Mouse (Mus musculus) retina, postnatal 7 days (tissue): ENCODE data around the gene Prkch.

ENCODE experiments used
- DNase-seq: peaks from one replicate; pipeline ENCODE4 v3.0.0-alpha.2; 2012; ENCODE audit warnings: low read depth, low spot score

Prkch gene

DNA sequence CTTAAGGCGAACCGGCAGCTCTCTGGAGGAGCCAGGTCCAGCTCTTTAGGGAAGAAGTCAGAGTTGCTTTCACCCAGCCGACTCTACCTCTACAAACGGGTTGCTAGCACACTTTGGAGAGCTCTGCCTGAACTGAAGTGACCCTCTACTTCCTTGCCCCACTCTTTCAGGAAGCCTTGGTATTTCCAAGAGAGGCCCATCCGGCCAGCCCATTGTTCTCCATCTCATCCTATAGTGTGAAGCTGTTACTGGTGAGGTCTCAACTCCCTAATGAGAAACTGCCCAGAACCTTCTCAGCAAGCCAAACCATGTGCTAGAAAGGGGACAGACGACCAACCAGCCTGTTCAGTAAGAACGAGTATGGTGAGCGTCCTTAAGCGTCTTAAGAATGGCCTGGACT lies 1.3 kb upstream of the Prkch start:
- DNase-seq, result no peak

DNA sequence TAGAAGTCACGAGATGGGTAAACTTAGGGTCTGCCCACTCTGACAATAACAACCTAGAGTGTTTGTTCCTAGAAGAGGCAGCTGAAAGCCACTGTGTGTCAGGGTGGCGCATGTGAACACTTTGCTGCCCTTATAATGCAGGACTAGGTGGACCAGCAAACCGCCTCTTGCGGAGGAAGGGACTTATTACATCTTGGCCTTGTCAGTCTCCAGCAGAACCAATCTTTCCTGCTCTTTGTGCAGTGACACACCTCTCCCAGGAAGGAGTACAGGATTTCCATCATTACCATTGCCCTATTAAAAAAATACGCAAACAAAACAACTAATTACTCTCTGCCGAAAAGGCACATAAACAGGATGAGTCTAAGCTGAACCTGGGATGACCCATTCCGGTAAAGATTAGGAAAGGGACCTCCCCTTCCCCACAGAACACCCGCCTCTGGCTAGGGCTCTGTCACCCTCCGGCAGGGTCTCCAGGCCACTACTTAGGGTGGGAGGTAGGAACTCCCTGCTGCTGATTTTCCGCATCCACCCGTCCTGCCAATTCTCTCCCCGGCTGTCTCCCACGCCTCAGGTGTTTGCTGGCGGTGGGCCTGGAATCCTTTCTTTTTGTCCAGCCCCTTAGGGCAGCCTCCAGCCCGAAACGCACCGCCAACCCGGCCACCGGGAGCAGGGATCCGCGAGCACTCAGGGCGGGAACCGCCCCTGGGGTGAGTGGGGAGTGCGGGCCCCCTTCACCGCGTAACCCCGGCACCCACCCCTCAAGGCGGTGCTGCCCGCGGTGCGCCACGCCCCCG lies 585 bp upstream of the Prkch start:
- DNase-seq, result no peak

DNA sequence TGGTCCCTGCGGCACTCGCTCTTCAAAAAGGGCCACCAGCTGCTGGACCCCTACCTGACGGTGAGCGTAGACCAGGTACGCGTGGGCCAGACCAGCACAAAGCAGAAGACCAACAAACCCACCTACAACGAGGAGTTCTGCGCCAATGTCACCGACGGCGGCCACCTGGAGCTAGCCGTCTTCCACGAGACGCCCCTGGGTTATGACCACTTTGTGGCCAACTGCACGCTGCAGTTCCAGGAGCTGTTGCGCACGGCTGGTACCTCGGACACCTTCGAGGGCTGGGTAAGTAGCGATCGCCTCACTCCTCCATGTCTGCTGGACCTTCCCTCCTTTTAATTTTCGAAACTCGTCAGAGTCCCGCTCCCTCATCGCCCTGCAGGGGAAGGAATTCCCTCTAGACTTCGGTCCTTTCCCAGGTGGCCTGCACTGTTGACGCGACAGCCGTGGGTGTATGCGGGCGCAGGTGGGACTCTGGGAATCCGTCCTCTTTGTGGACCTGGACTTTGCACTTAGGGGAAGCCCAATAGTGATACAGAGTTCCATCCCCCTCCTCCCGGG lies 725 bp downstream of the Prkch start:
- no peak for DNase-seq

DNA sequence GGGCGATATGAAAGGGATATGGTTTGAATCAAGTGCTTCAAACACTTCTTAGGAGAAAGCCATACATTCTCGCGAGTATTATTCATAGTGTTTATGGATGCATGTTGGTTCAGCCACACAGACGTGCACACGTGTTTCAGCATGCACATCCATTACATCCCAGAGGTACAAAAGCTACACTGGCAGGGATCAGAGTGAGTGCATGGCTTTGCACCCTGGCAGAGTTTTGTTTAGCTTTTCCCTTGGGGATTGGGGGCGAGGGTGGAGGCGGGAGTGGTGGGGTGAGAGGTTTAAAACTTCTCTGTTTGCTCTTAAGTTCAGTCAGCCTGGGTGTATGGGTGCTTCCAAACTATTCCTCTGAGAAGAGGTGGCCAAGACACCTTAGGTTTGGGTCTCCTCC lies 1.3 kb downstream of the Prkch start:
- DNase-seq, result no peak

DNA sequence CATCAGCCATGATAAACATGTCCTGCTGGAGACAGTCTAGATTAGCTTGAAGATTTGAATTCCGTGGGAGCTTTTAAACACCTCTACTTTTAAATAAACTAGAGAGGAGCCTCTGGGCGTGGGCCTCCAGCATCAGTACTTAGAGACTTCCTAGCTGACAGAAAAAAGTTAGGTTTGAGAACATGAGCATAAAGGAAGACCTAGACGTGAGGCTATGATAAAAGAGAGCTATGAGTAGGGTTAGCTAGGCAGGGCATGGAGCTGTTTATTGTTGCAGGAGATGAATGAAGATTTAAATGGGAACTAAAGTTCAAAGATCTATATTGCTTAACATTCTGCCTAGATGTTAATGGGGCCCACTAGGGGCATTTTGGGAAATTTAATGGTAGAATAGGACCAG lies 2.7 kb downstream of the Prkch start:
- DNase-seq, result no peak

DNA sequence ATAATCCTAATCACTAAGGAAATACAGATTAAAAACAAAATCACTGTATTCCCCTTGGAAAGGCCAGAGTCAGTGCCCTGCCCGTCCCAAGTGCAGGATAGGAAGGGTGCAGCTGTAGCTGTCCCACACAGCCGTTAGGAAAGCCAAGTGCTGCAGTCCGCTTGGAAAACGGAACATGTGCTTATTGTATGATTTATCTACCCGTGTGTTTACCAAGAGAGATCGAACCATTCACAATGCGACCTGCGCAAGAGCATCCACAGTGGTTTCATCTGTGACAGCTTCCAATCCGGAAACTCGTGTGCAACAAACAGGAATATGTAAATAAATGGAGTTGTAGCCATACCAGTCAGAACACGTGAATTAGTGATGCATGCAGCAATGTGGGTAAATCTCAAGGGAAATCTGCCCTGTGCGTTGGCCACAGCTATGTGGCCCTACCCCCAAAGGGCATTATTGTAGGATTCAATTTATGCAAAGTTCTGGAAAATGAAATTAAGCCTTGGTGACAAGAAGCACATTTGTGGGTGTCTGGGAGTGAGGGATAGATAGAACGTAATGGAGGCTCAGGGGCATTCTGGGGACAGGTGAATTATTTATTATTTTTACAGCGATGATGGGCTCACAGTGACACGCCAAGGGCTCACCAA lies 6.2 kb downstream of the Prkch start:
- DNase-seq, result no peak

DNA sequence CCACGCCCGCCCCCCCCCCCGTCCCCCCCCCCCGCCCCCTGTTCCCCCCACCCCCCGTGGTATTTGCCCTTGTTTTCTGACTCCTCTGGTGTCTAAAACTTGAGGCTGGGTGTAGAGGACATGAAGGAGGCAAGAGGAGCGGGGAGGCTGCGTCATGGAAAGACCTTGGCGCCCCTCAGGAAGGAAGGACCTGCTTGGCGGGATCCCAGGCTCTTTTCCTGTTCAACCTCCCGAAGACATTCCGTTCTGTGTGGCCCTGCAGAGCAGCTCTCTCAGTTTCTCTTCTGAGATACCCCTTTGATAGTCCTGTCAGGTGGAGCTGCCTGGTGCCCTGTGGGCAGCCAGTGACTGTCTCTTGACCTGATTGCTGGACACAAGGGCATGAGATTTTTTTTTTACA lies 7.0 kb downstream of the Prkch start:
- no peak for DNase-seq

DNA sequence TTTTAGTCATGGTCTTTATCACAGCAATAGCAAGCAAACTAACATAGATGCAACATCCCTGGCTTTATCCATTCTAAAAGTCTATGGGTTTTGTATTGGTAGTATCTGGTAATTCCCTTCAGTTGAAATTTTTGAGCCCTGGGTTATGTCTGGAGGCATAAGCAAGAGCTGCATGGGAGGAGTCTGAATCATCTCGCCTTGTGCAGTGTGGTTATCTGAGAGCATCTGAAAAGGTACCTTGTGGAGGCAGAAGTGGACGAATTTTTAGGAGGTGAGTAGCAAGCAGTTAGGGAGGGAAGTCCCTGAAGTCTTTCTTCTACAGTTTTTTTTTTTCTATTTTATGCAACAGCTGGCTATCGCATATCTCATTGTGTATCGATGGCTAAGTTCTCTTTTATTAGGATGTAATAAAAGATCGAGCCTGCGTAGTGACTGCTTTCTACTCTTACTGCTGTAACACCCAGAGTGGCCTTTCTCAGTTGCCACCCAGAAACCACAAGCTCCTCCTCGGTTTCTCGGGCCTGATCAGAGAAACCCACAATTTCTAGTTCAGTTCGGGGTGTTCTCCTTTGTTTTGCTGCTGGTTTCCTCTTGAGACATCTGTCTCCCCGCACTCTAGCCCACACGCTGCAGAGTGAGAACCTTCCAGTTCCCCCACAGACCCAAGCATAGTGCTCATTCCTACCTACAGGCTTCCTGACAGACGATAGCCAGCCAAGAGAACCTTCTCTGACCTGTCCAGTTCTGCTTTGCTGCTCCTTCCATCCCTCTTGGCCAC lies 8.6 kb downstream of the Prkch start:
- no peak for DNase-seq

DNA sequence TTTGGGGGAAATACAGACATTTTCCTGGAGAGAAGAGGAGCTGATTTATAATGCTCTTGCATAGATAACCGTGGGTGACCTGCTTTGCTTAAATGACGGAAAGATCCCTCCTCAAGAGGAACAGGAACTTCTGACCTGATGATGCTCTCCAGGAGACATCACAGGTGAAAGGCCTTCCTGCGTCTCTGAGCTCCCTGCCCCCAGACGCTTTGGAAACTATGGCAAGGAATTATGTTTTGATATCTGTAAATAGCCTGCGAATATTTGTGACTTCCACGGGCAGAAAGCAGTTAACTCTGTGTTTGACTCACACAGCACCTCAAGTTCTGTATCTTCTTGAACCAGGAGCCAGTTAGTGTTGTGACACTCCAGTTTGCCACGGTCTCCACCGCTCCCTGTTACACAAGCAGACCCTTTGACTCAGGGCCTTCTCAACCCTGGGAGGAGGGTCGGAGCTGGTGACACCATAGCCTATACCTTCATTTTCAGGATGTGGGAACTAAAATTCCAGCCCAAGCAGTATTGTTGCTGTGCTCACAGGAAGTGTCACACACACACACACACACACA lies 9.7 kb downstream of the Prkch start:
- DNase-seq, result no peak

DNA sequence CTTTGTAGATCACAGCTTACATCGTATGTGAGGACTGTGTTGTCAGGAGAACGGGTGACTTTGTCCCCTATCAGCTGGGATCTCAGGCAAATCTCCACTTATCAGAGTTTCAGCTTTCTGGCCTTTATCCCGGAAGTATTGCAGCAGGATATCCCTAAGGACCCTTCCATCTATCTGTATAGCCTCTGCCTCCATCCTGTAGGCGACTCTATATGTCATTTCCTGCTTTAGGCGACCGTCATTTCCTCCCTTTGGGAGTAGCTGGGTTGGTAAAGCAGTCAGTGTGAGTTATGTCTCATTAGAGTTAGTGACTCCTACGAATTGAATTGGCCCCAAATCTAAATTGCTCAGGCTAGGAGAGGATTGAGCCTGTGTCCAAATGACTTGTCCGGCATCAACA lies 10.6 kb downstream of the Prkch start:
- no peak for DNase-seq

DNA sequence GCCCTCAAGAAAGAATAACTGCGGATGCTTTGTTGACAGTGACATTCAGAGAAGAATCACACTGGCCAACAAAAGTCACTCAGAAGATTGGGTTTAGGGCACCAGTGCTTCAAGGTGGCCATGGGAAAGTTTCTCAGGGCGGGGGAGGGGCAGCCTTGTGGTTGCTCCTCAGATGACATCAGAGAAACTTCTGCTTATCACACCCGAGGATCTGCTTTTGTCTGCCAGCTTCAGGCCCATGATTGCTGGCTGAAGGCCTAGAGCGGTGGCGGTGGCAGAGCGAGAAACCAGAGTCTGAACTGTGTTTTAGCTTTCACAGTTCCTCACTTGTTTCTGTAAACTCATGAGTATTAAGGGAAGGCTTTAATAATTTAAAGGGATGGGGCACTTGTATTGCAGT lies 13.6 kb downstream of the Prkch start:
- no peak for DNase-seq

DNA sequence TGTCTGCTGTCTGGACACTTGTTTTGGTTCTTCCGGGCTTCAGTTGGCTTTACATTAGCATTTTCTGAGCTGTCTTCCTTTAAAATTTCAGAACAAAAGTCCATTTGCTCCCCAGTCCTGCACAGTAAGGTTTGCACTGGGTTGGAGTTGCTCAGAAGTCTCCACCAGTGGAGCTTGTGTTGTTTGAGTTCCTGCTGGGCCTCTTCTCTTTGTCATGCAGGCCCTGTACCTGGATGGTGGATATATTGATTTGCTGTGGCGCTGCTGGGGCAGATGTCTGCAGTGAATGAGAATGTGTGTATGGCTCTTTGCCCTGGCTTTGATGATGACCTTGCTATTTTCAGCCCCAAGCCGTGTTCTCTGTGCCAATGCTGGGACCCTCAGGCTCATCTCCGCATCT lies 15.9 kb downstream of the Prkch start:
- no peak for DNase-seq

DNA sequence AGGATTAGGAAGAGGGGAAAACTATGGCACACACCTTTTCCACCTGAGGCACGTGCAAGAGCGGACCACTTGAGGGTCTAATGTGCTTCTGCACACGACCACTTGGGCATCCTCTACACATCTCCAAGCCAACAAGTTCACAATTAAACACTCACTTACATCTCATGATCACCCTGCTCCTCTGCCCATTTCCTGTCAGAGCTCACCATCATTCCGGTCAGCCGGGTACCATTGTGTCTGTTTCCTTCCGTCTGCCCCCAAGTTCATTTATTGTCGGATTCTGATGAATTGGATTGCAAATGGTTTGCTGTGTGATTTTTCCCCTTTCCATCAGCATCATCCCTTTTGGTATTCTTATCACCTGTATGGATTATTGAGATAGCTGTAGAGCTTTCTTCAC lies 18.4 kb downstream of the Prkch start:
- no peak for DNase-seq

DNA sequence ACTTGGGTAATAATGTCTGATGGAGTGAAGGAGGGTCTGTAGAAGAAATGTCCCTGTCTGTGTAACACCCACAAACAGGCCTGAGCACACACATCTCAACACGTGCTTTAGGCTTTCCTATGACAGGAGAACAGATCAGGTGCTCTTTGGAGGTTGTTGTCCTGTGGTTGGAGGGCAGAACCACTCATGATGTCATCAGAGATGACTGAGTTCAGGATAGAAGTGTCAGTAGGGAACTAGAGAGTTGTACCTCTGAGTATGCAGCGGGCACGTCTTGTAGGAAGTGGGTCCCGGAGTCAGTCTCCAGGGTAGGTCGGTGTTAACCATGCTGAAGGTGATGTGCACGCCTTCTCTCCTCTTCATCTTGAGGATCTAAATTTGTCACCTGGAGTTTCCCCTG lies 19.1 kb downstream of the Prkch start:
- no peak for DNase-seq

DNA sequence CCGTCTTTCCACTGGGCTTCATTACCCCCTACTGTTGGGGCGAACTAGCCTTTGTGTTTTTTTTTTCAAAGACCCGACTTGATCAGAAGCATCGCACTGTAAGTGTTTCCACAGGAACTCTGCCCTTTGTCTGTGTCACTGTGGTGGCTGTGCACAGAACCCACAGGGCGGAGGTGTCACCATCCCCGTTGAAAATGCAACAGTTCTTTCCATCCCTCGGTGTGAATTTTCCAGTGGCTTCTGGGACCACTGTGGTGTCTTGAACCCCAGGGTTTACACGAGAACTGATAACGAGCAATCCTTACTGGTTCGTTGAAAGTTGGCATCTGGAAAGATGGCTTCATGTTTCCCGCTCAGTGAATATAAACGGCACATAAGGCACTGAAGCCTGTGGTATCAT lies 20.2 kb downstream of the Prkch start:
- no peak for DNase-seq

DNA sequence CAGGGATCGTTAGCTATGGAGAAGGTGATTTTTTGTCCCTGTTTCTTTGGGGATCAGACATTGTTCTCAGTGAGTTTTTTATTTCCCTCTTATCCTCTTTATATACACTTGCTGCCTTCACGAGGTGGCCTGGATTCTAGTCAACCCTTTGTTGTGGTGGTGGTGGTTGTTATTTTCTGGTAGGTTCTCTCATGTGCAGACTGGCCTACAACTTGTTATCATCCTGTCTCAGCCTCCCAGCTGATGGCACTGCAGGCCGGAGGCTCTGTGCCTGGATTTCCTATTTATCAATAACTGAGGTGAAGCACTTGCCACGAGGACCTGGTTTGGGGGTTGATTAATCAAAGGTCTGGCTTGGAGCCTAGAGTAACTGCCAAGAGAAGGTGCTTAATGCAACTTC lies 20.6 kb downstream of the Prkch start:
- no peak for DNase-seq

DNA sequence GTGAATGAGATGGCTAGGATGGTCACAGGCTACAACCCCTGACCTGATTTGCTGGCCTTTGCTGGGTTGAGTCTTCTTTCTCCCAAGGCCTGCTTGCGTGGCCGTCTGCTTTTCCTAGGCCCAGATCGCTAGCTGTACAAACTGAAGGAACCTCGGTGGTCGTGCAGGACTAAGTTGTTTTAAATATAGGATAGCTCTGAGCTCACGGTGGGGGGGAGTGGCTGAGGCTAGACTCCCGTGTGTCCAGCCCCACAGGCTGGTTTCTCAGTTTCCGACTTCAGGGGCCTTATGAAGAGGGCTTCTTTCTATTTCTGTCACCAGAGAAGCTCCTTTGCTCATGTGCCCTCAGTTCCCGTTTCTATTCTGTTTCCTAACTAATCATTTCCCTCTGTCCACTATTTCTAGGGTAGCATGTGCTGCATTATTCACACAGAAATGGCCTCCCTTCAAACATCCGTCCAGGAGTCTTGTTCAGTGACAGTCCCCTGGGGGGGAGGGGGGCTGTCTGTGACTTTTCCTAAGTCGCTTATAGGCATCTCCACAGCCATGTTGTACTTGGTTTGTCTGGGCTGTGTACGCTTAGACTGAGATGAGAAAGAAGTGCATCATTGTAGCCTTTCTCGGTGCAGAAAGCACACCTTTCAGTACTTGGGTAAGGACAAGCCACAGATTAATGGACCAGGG lies 22.9 kb downstream of the Prkch start:
- no peak for DNase-seq

DNA sequence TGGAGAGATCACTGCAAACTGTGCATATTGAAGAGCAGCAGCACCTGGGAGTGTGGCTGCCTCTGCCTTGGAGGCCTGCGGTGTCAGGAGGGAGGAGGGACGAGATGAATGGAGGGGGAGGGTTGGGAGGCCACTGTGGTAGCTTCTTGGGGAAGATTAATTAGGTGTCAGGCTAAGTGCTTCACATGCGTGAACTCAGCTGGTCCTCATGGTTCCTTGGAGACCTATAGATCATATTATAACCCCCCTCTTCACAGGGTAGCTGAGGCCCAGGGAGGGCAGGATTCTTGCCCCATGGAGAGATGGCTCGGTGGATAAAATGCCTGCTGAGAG lies 23.4 kb downstream of the Prkch start:
- DNase-seq, result no peak

DNA sequence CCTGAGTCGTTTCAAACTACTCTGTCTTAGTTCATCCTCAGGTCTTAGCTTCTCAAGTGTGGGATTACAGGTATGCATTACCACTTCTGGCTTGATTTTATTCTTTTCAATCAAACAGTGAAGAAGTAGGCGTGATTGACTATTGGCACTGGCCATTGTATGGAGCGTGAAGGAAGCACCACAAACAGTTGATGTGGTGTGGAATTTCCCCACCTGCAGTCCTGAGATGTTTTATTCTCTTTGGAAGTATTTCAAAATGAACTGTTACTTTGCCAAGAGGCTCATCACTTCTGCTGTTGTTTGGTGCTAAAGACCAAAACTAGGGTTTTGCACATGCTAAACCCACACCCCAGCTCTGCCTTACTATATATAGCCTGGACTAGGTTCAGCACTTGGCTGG lies 24.7 kb downstream of the Prkch start:
- no peak for DNase-seq

DNA sequence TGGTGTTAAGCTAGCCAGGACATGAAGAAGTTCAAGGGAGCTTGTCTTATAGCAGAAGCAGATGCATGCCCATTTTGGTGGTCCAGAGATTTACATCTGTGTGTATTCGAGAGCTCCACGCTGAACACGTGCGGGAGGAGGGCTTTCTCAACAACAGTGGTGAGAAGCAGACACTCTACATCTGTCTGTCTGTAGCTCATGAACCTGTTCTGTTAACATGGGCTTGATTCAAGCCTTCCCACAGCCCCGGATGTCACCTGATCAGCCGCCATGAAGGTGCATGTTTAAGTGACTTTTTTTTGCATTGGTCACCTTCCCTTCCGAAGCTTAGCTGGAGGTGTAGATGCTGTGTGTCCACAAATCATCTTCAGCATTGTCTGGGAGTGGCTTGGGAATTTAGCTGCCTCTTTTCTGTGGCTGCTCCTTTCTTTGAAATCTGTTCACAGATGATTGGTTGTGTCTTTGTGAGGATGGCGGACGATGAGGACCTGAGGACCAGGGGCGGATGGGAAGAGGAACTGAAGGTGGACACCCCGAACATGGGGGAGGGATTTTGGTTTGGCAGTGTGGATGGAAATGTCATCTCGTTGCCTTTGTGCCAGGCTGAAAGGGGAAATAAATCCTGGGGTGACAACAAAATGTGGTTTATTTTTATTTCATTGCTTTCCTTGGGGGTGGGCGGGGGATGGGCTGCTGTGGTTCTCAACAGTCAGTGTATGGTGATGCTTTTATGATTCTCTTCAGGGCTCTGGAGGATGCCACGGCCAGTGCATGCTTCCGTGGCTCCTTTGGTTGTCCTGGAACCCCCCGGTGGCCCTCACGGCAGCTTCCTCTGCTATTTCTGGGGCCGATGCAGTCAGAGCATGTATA lies 25.3 kb downstream of the Prkch start:
- no peak for DNase-seq
